ENCODE assay signal across 8 mouse cellular contexts in genomic region chr16:11670971-11671310, GRCm38 (mm10).
DNase-seq lines count a peak whose midpoint lies in the region; ATAC-seq lines count a peak whose summit lies in the region.

No protein-coding gene starts in this region.

- no peak overlapping the region for H3K4me3 ChIP-seq in forebrain, embryonic 14.5 days (ENCODE audit: low read depth, low read length)
- no peak overlapping the region for H3K4me3 ChIP-seq in forebrain, embryonic 10.5 days
- no peak overlapping the region for H3K4me3 ChIP-seq in kidney, embryonic 14.5 days (ENCODE audit: low read length)

- no peaks in the 10 kb centered on the region for H3K36me3 ChIP-seq in forebrain, embryonic 14.5 days (ENCODE audit: control insufficient read depth, insufficient read depth, low read length)
- H3K36me3 ChIP-seq in forebrain, embryonic 10.5 days (replicated peaks) = no peaks in the 10 kb centered on the region
- no peaks in the 10 kb centered on the region for H3K36me3 ChIP-seq in kidney, embryonic 14.5 days (ENCODE audit: control insufficient read depth, insufficient read depth, low read length)

- H3K27me3 ChIP-seq in forebrain, embryonic 14.5 days (replicated peaks; ENCODE audit: control insufficient read depth, insufficient read depth, low read length) = no peaks in the 10 kb centered on the region
- no peaks in the 10 kb centered on the region for H3K27me3 ChIP-seq in forebrain, embryonic 10.5 days (ENCODE audit: poor library complexity, severe bottlenecking)
- H3K27me3 ChIP-seq in kidney, embryonic 14.5 days (ENCODE audit: control insufficient read depth, insufficient read depth, low read length) = no peaks in the 10 kb centered on the region

- intact Hi-C loops in heart, postnatal 36 days (cut with DNase I) = no loop called here

- H3K9ac ChIP-seq in forebrain, embryonic 14.5 days (ENCODE audit: low read length) = no peak overlapping the region
- H3K9ac ChIP-seq in kidney, embryonic 14.5 days (ENCODE audit: low read depth, low read length) = no peak overlapping the region

- H3K9me3 ChIP-seq in forebrain, embryonic 14.5 days (replicated peaks; ENCODE audit: control insufficient read depth, low read length) = no peaks in the 10 kb centered on the region
- H3K9me3 ChIP-seq in forebrain, embryonic 10.5 days = no peaks in the 10 kb centered on the region
- no peaks in the 10 kb centered on the region for H3K9me3 ChIP-seq in kidney, embryonic 14.5 days (ENCODE audit: control insufficient read depth, low read length)

- 66% methylated on average over 6 of the region's 6 CpGs for WGBS in forebrain, embryonic 14.5 days
- WGBS in forebrain, embryonic 10.5 days = 91% methylated on average over 6 of the region's 6 CpGs
- 69% methylated on average over 6 of the region's 6 CpGs for WGBS in kidney, embryonic 14.5 days

- no peak overlapping the region for H3K27ac ChIP-seq in forebrain, embryonic 14.5 days (ENCODE audit: low read depth, low read length)
- H3K27ac ChIP-seq in forebrain, embryonic 10.5 days = no peak overlapping the region
- H3K27ac ChIP-seq in kidney, embryonic 14.5 days (ENCODE audit: low read depth, low read length) = no peak overlapping the region

- DNase-seq in forebrain, embryonic 14.5 days (ENCODE audit: low spot score) = no peak
- DNase-seq in forebrain, embryonic 10.5 days (ENCODE audit: extremely low spot score, low spot score) = no peak
- peak; percentile 39 for DNase-seq in ovary, postnatal 36 days (ENCODE audit: low spot score)
- no peak for DNase-seq in ovary, postnatal 14 days (ENCODE audit: low spot score)
- DNase-seq in heart, postnatal 36 days = peak; percentile 25 to 39
- no peak for DNase-seq in urinary bladder, postnatal 10 days (ENCODE audit: low spot score)
- DNase-seq in lung, postnatal 25 days (ENCODE audit: low spot score) = no peak

- H3K4me1 ChIP-seq in forebrain, embryonic 14.5 days (ENCODE audit: control insufficient read depth, insufficient read depth, low read length) = peaks cover under 1% of the 10 kb centered on the region; the same call in 1 of the 2 replicates
- peaks cover 9% of the 10 kb centered on the region for H3K4me1 ChIP-seq in forebrain, embryonic 10.5 days
- H3K4me1 ChIP-seq in kidney, embryonic 14.5 days (ENCODE audit: control insufficient read depth, insufficient read depth, low read length) = no peaks in the 10 kb centered on the region

- no peak overlapping the region for H3K4me2 ChIP-seq in forebrain, embryonic 14.5 days (ENCODE audit: low read length)
- no peak overlapping the region for H3K4me2 ChIP-seq in kidney, embryonic 14.5 days (replicated peaks; ENCODE audit: low read depth, low read length)

- 0 out of 2 replicates have a peak, but pooled peaks have one; percentile 34 for ATAC-seq in forebrain, embryonic 14.5 days
- no peak for ATAC-seq in kidney, embryonic 14.5 days (ENCODE audit: low FRiP score, low TSS enrichment)

Comparison
In these comparisons a context has a peak if more than half of its experiments do, and no peak if none do; other contexts are left out.
1. DNase-seq: peak in ovary, postnatal 36 days (single experiment) and heart, postnatal 36 days (2 of 2); none in forebrain, embryonic 14.5 days (single experiment), forebrain, embryonic 10.5 days (single experiment), ovary, postnatal 14 days (single experiment), urinary bladder, postnatal 10 days (single experiment) and lung, postnatal 25 days (single experiment).